Mouse (Mus musculus): ENCODE results near the gene Slc46a2.

Gene Slc46a2

DNA sequence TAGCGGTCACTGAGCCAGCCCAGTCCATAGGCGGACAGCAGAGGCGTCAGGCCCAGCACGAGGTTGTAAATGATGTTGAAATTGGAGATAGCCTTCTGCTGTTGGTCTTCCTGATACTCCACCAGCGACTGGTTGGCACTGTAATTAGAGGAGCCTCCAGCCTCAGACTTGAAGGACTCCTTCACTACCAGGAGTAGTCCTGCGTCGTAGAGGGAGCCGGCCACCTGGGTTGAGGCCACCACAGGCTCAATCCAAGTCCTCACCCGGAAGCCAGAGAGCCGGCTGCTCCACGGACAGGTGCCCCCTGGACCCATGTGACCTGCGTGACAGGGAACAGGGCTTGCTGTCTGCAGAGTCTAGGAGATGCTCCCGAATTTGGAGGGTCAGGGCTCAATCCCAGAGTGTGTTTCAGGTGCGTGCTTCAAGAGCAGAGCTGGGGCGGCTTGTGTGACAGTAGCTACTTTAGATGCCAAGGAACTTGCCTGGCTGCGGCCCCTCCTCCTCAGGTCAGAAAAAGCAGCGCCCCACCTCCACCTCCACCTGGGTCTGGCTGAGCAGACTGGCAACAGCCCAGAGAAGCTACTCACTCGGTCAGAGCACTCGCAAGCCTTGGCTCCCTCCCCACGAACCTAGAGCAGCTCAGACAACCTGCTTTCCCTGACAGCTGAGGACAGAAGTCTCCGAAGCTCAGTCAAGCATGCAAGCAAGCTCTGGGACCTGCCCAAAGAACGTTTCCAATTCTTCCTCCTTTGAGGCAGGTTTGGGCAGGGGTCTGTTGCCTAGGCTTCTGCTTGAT lies at the start of gene Slc46a2:
Slc46a2 (minus strand) TSS at position 449 of the 796 bp plus-strand sequence.
- in situ Hi-C loops (cut with MboI), result no loop called here

DNA sequence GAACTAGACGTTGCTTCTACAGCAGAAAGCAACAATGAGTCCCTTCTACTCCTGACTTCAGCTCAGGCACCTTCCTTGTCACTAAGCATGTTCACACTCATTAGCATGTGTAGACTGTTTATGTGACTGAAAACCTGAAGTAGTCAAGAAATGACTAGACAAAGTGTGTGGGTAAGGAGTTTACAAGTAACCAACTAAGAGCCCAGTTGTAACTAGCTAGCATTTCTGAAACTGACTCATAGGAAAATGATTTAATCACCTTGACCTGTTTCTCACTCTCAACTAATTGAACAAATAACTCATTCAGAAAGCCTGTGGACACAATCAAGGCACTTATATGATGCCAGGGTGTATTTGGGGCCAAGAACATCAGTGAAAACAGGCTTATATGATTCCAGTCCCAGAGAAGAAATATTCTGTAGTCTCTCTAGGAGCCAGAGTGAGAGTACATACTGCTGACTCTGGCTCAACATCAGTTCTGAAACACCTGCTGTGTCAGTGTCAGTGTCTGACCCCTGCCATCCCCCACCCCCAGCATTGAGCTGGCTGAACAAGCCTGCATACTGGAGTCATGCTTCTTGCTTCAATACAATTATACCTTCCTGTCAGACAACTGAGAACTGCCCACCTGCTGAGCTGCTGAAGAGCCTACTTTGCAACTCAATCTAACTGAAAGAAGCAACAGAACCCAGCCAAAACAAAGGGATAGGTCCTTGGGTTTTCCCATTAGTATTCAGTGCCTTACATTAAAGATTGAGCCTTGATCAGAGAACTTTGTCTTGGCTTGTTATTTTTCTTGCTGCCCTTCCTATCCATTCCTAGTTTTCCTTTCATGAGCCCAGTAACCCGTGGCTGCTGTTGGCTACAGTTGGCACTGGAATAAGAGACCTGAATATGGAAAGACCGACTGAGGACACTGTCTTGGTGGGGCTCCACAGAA lies 48.8 kb upstream of the Slc46a2 start, which contains the start of gene Mup6:
Mup6 (plus strand) TSS at position 890 of the 940 bp plus-strand sequence.
- in situ Hi-C loops (cut with MboI), result no loop called here

DNA sequence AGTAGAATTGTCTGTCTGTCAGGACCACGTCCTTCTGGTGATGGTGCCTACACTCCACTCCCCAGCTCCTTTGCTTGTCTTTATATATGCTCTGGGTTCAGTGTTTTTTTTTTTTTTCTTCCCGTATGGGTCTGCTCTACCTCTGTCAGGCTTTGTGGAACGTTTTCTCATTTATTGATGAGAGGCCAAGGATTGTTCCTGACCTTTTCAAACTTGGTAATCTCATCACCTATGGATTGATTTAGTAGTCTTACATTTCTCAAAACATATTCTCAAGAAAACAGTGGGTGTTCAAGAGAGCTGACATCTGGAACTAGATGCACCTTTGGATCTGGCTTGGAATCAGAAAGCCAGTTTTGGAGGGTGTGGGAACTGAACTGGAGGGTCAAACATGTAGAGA lies 45.8 kb upstream of the Slc46a2 start, which contains the start of gene Mup4:
Mup4 (minus strand) TSS at position 101 of the 400 bp plus-strand sequence.
- in situ Hi-C loops (cut with MboI), result no loop called here

DNA sequence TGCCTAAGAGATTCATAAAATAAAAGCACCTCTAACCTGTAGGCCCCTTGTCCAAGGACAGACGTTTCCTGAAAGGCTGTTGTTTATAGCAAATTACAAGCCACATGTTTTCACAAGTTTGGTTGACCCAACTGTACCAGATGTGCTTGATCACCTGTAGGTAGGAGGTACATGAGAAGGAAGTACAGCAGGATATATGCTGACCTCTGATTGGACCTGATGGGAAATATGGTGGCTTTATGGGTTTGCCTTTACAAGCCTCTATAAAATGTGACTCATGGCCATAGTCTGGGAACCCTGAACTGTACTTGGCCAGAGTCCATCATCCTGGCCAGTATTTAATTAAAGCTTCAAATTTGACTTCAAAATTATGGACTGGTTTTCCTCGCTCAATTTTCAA lies 22.7 kb upstream of the Slc46a2 start:
- in situ Hi-C loops (cut with MboI), result no loop called here

DNA sequence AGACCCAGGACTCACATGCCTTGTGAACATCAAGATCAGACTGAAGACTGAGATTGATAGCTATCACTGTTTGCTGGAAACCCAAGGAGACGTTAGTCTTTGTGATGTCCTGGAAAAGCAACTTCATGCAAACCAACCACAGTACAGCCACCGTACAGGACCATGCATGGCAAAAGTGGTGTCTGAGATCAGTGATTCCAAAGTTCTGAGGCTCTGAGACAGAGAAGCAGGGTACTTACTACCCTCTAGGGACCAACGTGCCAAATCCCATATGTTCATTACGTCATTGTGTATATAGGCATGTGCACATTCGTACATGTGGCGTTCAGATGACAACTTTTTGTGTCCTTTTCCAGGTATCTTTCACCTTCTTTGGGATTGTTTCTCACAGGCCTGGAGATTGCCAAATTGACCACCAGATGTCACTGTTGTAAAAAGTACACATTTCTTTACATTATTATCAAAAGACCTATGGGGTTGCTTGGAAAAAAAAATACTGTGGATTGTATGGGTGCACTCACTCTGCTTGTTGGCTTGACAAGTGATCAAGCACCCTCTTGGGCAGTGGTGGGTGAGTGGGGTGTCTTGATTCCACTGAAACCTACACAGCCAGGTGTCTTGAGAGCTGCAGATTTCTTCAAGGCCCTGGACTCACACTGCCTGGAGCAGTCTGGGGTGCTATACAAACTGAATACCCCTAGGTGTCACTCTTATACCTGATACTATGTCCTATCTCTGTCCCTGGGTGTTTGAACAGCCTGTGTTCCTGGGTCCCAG lies 17.8 kb upstream of the Slc46a2 start:
- in situ Hi-C loops (cut with MboI), result no loop called here

DNA sequence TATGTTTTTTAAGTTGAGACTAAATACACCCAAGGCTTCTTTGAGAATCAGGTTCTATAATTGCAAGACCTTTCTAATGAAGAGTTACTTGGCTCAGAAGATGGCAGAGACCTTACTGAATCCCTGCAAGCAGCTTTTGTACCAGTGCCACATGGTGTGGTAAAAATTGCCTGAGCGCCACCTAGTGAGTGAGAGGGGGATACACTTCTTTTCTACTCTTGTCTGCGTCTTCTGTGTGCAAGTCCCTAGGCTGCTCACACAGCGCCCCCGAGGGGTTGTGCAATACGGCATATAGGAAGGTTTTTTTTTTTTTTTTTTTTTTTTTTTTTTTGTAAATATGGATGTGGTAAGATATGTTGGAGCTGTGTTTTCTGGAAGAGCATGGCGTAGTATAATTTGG lies 13.5 kb upstream of the Slc46a2 start:
- in situ Hi-C loops (cut with MboI), result no loop called here

DNA sequence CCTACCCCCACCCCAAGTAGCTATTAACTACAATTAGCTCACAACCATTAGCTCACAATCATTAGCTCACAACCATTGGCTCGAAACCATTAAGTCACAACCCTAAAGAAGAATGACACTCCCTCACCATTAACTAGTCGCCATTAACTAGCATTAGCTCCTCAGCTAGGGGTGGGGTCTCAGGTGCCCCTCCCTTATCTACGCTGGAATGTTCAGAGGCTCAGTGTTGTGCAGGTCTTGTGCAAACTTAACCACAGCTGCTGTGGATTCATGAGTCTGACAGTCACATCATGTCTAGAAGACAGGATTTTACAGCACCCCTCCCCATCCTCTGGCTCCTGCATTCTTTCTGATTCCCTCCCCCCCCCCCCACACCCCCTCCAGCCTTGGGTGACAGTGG lies 12.8 kb upstream of the Slc46a2 start:
- in situ Hi-C loops (cut with MboI), result no loop called here

DNA sequence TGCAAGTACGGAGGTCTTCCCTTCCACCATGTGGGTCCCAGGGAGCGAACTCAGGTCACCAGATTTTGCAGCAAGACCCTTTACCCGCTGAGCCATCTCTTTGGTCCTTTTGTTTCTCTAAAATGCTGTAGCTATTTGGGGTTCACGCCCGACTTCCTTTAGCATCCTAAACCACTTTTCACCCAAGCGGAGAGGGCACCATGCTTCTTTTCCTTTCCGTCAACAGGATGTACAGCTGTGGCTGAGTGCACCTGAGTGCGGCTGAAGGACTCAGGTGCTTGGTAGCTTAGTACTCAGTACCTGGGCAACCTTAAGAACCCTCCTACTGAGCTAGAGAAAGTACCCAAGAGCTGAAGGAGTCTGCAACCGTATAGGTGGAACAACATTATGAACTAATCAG lies 10.2 kb upstream of the Slc46a2 start:
- in situ Hi-C loops (cut with MboI), result no loop called here

DNA sequence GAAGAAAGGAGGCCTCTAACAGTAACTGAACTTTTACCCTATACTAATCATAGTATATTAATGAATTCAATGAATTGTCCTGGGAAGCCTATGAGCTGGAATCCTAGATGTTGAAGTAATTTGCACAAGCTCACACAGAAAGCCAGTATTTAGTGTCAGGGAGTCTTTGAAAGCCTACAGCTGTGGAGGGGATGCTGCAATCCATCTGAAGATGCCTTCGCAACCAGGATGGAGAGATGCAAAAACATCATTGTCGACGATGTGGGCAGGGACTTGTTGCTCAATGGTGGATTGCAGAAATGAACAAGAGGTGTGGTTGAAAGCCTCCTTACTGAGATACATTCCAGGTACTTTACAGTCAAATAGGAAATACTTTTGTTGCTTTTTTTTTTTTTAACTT lies 3.1 kb upstream of the Slc46a2 start:
- in situ Hi-C loops (cut with MboI), result no loop called here

DNA sequence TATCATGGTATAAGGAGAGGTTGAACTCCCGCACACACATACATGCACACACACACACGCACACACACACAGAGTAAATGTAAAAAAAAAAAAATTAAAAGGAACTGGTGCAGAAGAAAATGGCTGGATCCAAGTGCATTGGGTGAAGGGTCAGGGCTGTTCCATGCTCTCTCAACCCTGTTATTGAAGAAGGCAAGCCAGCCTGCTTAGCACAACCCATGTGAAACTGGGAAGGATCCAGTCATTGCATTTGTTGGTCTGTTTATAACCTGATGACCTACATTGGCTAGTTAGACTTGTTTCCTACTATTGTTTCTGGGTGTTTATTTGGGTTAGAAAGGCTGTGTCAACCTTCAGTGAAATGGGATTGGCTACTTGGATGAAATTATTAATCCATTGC lies 6.1 kb downstream of the Slc46a2 start:
- in situ Hi-C loops (cut with MboI), result no loop called here

DNA sequence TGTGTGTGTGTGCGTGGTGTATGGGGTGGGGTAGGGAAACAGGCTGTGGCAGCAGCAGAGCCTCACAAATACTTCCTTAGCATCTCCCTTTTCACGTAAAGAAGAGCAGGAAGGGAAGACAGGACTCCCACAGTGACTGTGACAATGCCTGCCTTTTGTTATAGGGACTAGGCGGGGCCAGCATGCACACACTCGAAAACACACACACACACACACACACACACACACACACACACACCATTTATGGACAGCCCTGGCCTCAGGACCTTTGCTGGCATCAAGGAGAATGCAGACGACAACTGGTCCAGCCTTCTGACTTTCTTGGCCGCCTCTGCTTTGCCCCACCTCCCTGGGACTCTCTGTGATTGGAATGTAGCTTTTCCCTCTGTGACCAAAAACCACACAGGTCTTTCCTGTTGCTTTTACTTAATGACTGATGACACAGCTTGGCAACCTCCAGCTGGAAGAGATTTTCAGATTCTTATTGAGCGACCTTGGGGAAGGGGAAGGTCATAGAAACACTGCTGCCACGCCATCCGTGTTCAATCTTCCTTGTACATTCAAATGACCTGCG lies 7.1 kb downstream of the Slc46a2 start:
- in situ Hi-C loops (cut with MboI), result no loop called here

DNA sequence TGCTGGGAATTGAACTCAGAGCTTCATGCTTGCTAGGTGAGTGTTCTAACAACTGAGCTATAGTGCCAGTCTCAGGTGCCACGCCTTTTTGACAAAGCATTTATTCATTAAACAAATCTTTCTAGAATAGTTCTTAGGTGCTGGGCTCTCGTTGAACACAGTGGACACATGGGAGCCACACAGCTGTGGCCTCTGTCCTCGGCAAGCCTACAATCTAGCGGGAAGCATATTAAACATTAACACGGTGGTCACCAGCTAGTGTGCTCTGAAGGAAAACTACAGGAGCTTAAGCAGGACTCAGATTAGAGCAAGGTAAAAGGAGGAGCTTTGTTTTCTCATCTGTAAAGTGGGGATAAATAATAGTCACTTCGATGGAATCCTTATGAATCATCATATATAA lies 7.8 kb downstream of the Slc46a2 start:
- in situ Hi-C loops (cut with MboI), result no loop called here

DNA sequence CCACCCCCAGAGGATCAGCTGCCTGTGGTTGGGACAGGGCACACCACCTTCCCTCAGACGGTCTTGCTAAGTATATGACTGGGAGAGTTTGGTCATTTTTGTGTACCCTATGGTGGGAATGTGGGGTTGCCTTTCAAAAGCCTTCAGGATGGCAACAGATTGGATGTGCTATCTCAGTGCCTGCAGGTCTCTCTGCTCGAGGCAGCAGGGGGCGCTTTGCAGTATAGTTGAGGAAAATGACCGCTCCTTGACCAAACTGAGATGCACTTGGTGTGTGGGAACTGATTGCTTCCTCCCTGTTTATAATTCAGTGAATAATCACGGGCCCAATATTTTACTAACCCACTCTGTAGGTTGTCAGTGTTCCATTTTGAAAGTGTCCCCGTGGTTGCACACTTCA lies 12.3 kb downstream of the Slc46a2 start:
- in situ Hi-C loops (cut with MboI), result no loop called here

DNA sequence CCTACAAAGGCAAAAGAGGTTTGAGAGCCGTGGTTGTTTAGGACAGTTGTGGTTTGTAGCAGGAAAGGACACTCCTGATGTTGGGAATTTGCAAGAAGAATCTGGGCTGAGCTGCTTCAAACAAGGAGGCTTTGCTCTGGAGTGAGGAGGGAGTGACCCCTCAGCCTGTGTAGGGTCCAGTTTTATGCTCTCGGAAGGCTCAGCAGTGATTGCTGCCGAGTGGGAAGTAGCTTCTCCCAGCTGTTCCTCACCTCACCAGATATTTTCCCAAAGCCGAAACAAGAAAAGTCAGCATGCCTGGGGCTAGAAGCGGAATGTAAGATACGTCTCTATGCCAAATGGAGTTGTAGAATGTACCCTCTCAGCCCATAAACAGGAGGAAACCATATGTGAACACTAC lies 13.0 kb downstream of the Slc46a2 start:
- in situ Hi-C loops (cut with MboI), result no loop called here

DNA sequence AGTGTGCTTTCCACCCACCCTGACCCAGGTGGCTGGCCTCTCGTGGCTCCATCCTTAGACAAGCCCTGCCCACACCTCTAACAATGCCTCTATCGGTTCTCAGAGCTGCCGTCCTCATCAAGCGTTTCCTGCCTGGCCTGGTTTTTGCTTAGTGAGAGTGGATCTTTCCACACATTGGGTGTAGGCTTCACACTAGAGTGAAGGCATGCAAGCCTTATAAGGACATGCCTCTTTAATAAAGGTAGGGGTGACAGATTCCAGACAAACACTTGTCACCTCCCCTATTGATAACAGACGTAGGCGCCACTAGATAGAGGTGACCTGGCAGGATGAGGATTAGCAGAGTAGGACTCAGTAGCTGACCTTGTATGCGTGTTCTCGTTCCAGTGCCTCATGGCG lies 16.3 kb downstream of the Slc46a2 start:
- in situ Hi-C loops (cut with MboI), result no loop called here

DNA sequence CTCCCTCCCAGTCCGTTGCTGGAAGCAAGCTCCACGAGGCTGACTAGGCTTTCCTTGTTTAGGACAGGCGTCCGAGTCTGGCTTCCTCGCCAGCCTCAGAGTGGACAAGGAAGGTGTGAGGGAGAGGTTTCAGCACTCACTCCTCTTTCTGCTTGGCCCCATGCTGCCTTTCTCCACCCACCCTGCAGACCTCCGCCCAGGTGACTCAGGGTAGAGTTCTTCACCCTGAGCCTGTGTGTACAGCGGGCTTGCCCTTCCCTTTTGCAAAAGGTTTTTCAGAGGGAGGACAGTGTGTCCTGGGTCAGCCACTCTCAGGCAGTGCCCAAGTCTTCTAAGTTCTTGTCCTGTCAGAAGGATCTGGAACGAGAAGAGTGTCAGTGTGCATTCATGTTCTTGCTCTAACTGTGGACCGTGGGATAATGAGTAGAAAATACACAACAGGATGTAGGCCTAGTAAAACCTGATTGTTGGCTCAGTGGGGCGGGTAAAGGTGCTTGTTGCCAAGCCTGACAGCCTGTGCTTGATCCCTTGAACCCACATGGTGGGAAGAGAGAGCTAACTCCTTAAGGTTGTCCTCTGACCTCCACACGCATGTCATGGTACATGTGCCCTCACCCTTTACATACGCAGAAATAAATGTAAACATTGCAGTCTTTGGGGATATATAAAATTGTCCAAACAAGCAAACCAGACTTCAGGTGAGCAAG lies 16.9 kb downstream of the Slc46a2 start:
- in situ Hi-C loops (cut with MboI), result no loop called here

DNA sequence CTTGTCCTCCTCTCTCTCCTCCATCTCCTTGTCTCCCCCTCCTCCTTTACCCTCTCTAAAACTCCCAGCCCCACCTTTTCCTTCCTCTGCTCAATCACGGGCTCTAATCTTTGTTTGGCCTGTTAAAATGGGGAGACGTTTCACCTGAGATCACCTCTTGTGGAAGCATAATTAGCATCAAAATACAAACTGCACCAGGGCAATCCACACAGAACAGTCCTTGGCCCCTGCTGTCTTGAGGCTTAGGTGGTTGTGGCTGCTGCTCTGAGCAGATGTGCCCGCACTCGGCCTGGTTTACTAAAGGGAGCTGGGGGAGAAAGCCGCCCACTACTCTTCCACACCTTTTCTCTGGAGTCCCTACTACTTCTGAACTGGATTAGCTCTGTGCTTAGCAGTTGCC lies 18.9 kb downstream of the Slc46a2 start:
- in situ Hi-C loops (cut with MboI), result no loop called here

DNA sequence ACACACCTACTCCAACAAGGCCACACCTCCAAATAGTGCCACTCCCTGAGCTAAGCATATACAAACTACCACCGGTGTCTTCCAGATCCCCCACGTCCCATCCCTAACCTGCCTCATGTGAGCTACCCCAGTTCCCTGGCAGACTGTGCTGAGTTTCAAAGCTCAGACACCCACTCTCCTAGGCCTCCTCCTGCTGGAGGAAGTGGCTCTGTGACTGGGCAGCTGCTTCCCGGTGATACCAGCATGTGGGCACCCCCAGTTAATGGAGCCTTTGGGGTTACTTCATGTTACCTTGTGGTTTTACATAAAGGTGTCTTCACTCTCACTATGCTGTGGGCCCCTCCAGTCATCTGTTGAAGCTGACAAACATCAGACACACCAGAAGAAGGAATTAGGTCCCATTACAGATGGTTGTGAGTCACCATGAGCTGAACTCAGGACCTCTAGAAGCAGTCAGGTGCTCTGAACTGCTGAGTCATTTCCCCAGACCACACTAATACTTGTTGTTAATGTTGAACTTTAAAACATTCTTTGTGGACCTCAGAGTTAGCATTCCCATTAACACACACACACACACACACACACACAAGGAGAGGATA lies 19.8 kb downstream of the Slc46a2 start:
- in situ Hi-C loops (cut with MboI), result no loop called here

DNA sequence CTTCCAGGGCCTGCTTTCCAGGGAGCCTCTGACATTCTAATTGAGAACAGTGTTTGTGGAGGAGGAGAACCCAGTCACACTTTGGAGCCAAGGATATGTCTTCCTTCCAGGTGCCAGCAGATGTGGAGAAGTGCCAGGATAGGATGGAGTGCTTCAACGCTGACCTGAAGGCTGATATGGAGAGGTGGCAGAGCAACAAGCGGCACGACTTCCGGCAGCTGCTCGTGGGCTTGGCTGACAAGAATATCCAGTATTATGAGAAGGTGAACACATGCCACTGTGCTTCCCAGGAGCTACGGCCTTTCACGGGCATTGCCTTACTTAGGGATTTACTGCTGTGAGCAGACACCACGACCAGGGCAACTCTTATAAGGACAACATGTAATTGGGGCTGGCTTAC lies 20.4 kb downstream of the Slc46a2 start:
- in situ Hi-C loops (cut with MboI), result no loop called here

DNA sequence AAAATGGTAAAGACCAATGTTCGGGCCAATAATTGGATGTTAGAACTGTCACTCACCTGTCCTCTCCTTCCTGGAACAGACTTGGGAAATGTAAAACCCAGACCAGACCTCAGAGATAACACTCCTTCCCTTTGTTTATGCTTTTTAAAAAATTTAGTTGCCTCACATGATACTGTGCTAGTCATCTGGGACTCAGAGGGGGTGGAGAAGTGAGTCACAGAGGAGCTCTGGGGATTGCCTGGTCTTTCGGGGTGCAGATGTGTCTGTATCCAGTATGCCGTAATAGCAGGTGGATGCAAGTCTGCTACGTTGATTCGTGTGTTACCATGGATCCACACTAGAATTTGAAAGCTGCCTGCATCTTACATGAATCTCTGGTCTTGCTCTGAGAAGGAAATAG lies 22.1 kb downstream of the Slc46a2 start:
- in situ Hi-C loops (cut with MboI), result no loop called here

Measured in mature B cell (primary cell).